Mouse (Mus musculus) gastrocnemius, adult 18-20 months (tissue): Measurements from ENCODE around the gene Ankle1. TPM values are rescaled to one million over a fixed set of nuclear protein-coding genes. Genes with fewer than 3 reads are reported as not detected.
"Not testable (repeated sequence)": the region's sequence is repeated elsewhere in the genome, so short reads cannot be mapped to it uniquely, and the experiment has no call there.

Experiments
- DNase-seq: peaks from one replicate; pipeline ENCODE4 v3.0.0; 2021; ENCODE audit warnings: low spot score
- total RNA-seq, 2 experiments: library from RNA; stranded (reverse); gene quantifications; 2 replicates each; pipeline ENCODE4 v1.2.3; 2021

The Ankle1 gene
- total RNA-seq, 2 experiments from 2014 or later, result not detected

DNA sequence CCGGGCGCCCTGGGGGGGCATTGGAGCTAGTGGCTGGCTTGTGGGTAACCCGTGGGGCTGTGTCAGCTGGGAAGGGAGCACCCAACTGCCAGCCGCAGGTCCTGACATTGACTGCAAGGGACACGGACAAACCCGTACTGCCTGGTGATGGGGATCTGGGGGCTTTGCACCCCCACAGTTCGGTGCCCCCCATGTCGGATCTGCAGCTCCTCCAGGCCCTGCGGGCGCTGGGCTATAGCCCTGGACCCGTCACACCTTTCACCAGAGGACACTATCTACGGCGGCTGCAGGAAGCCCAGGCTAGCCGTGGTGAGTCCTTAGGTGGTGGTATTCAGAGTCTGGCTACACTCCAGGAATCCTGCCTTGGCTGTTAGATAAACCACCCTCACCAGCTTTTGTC, 1.6 kb downstream of the Ankle1 start:
- DNase-seq, result no peak

DNA sequence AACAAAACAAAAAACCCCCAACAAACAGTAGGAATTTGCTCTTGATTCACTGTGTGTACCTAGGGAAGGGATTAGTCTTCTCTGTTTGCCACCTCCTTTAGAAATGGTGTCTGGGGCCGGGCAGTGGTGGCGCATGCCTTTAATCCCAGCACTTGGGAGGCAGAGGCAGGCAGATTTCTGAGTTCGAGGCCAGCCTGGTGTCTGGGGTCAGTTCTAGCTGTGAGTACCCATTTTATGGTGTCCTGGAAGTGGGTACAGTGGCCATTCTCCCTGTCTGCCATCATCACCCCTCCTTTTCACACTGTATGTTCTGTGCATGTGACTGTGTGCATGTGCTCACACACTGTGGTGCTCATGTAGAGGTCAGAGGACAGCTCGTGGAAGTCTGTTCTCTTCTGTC, 2.4 kb downstream of the Ankle1 start:
- DNase-seq, result no peak

DNA sequence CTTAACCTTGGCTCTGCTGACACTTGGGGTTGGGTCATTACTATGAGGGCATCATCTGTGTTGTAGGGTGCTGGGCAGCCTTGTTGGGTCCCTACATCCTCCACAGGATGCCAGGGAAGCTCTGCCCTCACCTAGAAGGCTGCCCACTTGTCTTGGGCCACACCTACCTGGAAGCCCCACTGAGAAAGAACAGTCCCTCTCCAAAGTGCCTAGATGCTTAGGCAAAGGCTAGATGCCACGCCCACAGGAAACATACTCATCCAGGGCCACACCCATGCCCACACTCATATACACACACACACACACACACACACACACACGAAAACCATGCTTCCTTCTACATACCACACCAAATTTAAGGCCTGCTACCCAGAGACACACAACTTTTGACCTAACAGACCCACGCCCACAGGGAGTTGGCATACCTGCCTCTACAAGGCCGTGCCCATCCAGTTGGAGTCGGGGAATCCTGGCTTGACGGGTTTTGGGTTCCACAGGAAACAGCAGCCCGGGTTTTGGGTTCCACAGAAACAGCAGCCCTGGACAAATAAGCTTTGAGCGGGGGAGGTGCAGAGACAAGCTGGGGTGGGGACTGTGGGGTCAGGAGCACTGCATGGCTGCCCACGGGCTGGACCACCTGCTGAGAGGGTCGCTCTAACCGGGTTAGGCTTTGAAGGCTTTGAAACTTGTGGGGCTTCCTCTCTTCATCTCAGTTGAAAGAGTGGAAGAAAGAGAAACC, 5.9 kb downstream of the Ankle1 start:
- no peak for DNase-seq

GRCm38 (mm10) chr8:71422121-71422520, 16.3 kb downstream of the Ankle1 start:
- no peak for DNase-seq

DNA sequence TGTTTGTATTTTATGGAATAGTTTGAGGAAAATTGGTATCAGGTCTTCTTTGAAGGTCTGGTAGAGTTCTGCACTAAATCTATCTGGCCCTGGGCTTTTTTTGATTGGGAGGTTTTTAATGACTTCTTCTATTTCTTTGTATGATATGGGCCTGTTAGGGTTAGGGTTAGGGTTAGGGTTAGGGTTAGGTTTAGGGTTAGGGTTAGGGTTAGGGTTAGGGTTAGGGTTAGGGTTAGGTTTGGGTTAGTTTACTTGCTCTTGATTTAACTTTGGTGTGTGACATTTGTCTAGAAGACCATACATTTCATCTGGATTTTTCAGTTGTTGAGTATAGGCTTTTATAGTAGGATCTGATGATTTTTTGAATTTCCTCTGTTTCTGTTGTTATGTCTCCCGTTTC, 27.1 kb downstream of the Ankle1 start:
- not testable (repeated sequence) for DNase-seq

GRCm38 (mm10) chr8:71437041-71437440, 31.2 kb downstream of the Ankle1 start:
- no peak for DNase-seq

GRCm38 (mm10) chr8:71441404-71441803, 35.6 kb downstream of the Ankle1 start:
- DNase-seq, result peak; percentile 68

DNA sequence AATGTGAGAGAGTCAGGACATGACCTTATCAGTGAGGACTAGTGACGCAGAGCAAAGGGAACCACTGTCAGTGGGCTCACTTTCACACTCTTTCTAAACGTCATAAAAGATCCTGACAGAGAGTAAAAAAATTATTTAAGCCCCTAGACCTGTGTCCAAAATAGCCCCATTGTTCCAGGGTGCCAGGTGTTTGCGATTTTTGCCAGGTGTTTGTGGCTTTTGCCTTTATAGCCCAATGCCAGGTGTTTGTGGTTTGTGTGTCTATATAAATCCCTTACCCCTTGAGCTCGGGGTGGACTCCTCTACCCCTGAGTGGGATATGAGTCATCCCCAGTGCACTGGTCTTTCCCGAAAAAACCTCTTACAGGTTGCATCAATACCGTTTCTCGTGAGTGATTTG, 39.3 kb downstream of the Ankle1 start:
- no peak for DNase-seq

GRCm38 (mm10) chr8:71451337-71451736, 45.5 kb downstream of the Ankle1 start:
- DNase-seq, result no peak

GRCm38 (mm10) chr8:71451777-71452176, 46.0 kb downstream of the Ankle1 start:
- DNase-seq, result no peak

- no peak for DNase-seq
Observed at GRCm38 (mm10) chr8:71452669-71453068, 46.9 kb downstream of the Ankle1 start.

DNA sequence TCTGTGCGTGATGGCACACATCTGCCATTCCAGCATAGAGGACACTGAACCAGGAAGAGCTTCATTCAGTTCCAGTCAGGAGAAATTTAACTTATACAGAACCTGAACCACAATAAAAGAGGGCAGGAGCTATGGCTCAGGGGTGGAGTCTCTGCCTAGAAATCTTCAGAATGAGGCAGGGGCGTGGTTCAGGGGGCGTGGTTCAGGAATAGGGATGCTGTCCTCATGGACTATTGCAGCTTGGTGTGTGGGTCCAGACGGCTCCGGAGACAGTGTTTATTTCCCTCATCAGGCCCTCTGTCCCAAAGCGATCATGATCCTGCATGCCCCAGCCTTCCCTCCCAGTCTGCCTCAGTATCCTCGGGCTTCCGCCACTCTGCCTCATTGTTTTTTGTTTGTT, 48.9 kb downstream of the Ankle1 start:
- DNase-seq, result no peak

DNA sequence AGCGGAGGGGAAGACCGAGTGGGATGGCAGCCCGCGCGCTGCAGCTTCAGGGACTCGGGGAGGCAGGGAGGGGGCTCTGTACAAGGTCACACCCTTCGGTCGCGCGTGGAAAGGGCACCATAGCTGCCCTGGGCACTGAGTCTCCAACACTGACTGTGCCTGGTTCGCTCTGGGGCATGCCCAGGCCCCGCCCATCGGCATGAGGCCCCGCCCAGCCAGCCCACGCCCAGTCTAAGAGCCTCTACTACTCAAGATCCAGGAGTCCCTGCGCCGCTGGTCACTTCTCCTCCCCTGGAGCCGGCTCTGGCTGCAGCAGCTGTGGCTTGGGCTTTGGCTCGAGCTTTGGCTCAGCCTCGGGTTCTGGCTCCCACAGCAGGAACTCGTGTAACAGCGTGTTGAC, 51.1 kb downstream of the Ankle1 start:
- no peak for DNase-seq

- no peak for DNase-seq
Observed at GRCm38 (mm10) chr8:71457659-71458270, 52.0 kb downstream of the Ankle1 start.

Other genes with a start within 250 kb of the Ankle1 start
- gene Myo9b, start 133.3 kb upstream of the Ankle1 start, total RNA-seq, result 1 to 10 TPM; 8.4 to 8.5 TPM
- gene Haus8, start 133.1 kb upstream of the Ankle1 start, total RNA-seq, result 1 to 10 TPM; 4.5 to 5.1 TPM
- gene Use1, start 39.2 kb upstream of the Ankle1 start, total RNA-seq, result 100 to 1,000 TPM; 100 to 109 TPM
- 1 to 10 TPM; 6.1 to 6.2 TPM for gene Ocel1, start 34.7 kb upstream of the Ankle1 start, total RNA-seq
- gene Nr2f6, start 24.1 kb upstream of the Ankle1 start, total RNA-seq, result 10 to 100 TPM; 20.8 to 22.4 TPM
- gene Ushbp1, start 10.2 kb upstream of the Ankle1 start, total RNA-seq, result 1 to 10 TPM; 4.7 to 6.9 TPM
- gene Babam1, start 9.1 kb upstream of the Ankle1 start, total RNA-seq, result 10 to 100 TPM; 63.4 to 71.9 TPM
- gene Abhd8, start 57.6 kb downstream of the Ankle1 start, total RNA-seq, result 10 to 100 TPM; 22.4 to 28.0 TPM
- 10 to 100 TPM; 65.5 to 71.4 TPM for gene Mrpl34, start 58.9 kb downstream of the Ankle1 start, total RNA-seq
- 10 to 100 TPM; 28.4 to 31.7 TPM for gene Dda1, start 63.2 kb downstream of the Ankle1 start, total RNA-seq
- gene Ano8, start 80.0 kb downstream of the Ankle1 start, total RNA-seq, result 10 to 100 TPM; 14.6 to 16.0 TPM
- gene Gtpbp3, start 82.1 kb downstream of the Ankle1 start, total RNA-seq, result 10 to 100 TPM; 10.0 to 10.5 TPM
- 10 to 100 TPM; 11.1 to 12.0 TPM for gene Plvap, start 105.7 kb downstream of the Ankle1 start, total RNA-seq
- gene Ccdc194, start 119.7 kb downstream of the Ankle1 start, total RNA-seq, result not detected
- gene Bst2, start 131.4 kb downstream of the Ankle1 start, total RNA-seq, result 1 to 10 TPM; 5.9 to 8.2 TPM
- gene Mvb12a, start 136.9 kb downstream of the Ankle1 start, total RNA-seq, result 10 to 100 TPM; 22.5 to 24.8 TPM
- gene Tmem221, start 152.9 kb downstream of the Ankle1 start, total RNA-seq, result not detected
- not detected for gene Nxnl1, start 160.6 kb downstream of the Ankle1 start, total RNA-seq
- 10 to 100 TPM; 78.7 to 93.8 TPM for gene Slc27a1, start 162.9 kb downstream of the Ankle1 start, total RNA-seq
- gene Pgls, start 186.2 kb downstream of the Ankle1 start, total RNA-seq, result 10 to 100 TPM; 23.2 to 23.7 TPM
- 1 to 10 TPM in 1 of 2 experiments, under 1 TPM in 1; 0.57 to 1.3 TPM for gene Fam129c, start 191.6 kb downstream of the Ankle1 start, total RNA-seq
- 10 to 100 TPM; 37.3 to 37.4 TPM for gene Colgalt1, start 205.0 kb downstream of the Ankle1 start, total RNA-seq